Mouse (Mus musculus) ES-E14 (cell line): ENCODE measurements around the gene Psd4. TPM values are rescaled to one million over a fixed set of nuclear protein-coding genes. Genes with fewer than 3 reads are reported as not detected.
A peak's percentile ranks its signal among the peaks of the same experiment; 100 is the strongest.

Experiments used
- DNase-seq: peaks from one replicate; pipeline ENCODE4 v3.0.0-alpha.2; 2013; ENCODE audit warnings: low read depth, low spot score
- H3K27ac ChIP-seq: 2 replicates; pipeline ENCODE4 v1.5.1; 2012; ENCODE audit warnings: low read depth, mild to moderate bottlenecking, low read length, moderate library complexity, mixed read lengths; ENCODE audit not compliant: poor library complexity, insufficient read depth, severe bottlenecking
- H3K36me3 ChIP-seq: 2 replicates; pipeline ENCODE4 v1.6.1; 2012; ENCODE audit warnings: mild to moderate bottlenecking, low read length, moderate library complexity, mixed read lengths; ENCODE audit not compliant: control insufficient read depth, poor library complexity, insufficient read depth, severe bottlenecking
- H3K4me1 ChIP-seq, 2 experiments: fragments of 150-350 bp in 1 of 2; sonication (generic) in 1 of 2; 2 replicates each; pipeline ENCODE4 v1.6.1; 2012; ENCODE audit warnings: low read length in 2 of 2, mild to moderate bottlenecking in 1 of 2, mixed read lengths in 1 of 2; ENCODE audit not compliant: control insufficient read depth in 2 of 2, insufficient read depth in 2 of 2, poor library complexity in 1 of 2
- H3K4me3 ChIP-seq, 2 experiments: fragments of 150-350 bp in 1 of 2; sonication (generic) in 1 of 2; 2 replicates each; pipeline ENCODE4 v1.5.1; 2012; ENCODE audit warnings: low read length in 2 of 2, low read depth in 1 of 2, mild to moderate bottlenecking in 1 of 2, mixed read lengths in 1 of 2; ENCODE audit not compliant: insufficient read depth in 1 of 2, poor library complexity in 1 of 2, severe bottlenecking in 1 of 2
- H3K9ac ChIP-seq: 2 replicates; pipeline ENCODE4 v1.6.1; 2012; ENCODE audit warnings: low read depth, mild to moderate bottlenecking, low read length, mixed read lengths; ENCODE audit not compliant: poor library complexity, insufficient read depth, severe bottlenecking
- H3K9me3 ChIP-seq: fragments of 150-350 bp; sonication (generic); 2 replicates; pipeline ENCODE4 v1.6.1; 2012; ENCODE audit warnings: low read depth, mild to moderate bottlenecking, low read length; ENCODE audit not compliant: control insufficient read depth, insufficient read depth
- CHD2 ChIP-seq: IDR thresholded peaks from 2 replicates; pipeline ENCODE4 v1.6.1; 2014; ENCODE audit warnings: mild to moderate bottlenecking, low read depth, low read length, inconsistent platforms
- HCFC1 ChIP-seq: IDR thresholded peaks from 2 replicates; pipeline ENCODE4 v1.6.1; 2012; ENCODE audit warnings: low read length, inconsistent platforms, borderline replicate concordance; ENCODE audit not compliant: insufficient read depth
- MAFK ChIP-seq: IDR thresholded peaks from 2 replicates; pipeline ENCODE4 v1.6.1; 2014; ENCODE audit warnings: mild to moderate bottlenecking, low read depth, low read length, inconsistent platforms; ENCODE audit not compliant: insufficient read depth
- ZC3H11A ChIP-seq: IDR thresholded peaks from 2 replicates; pipeline ENCODE4 v1.6.1; 2012; ENCODE audit warnings: low read depth, mild to moderate bottlenecking, inconsistent platforms, low read length, borderline replicate concordance
- ZNF384 ChIP-seq: IDR thresholded peaks from 2 replicates; pipeline ENCODE4 v1.6.1; 2012; ENCODE audit warnings: low read depth, low read length, inconsistent platforms
- in situ Hi-C, 2 experiments: fragments of 600-800 bp; cut with MboI; formaldehyde crosslinking; loops; one replicate each; pipeline ENCODE4 v1.15.1; 2025; ENCODE audit warnings: low sequenced_read_pairs in 2 of 2, inconsistent platforms in 1 of 2; ENCODE audit not compliant: unreplicated experiment in 2 of 2
- total RNA-seq: library from RNA; depleted of rRNA; stranded (reverse); fragments of 300-350 nt; gene quantifications from 2 replicates; pipeline ENCODE4 v1.2.3, GENCODE M21; 2012

The Psd4 gene
- total RNA-seq, 1 experiment, result 8.3 TPM

DNA sequence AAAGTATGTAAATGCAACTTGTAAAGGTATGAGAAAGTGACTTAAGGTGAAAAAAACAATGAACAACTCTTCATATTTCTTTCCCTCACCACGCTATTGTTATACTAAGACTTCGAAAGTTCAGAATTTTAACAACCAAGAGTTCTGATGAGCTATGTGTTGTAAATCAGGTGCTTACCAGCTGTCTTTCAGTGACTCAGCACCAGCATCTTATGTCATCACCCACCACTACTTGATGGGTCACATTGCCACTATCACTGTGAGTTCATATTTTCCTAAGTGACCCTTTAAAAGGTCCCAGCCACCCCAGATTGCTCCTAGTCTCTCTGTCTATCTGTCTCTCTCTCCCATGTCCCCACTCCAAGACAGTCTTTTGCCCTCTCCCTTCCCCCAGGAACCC, 14.3 kb upstream of the Psd4 start:
- no peaks in the 10 kb centered on the region for H3K4me1 ChIP-seq
- no peaks in the 10 kb centered on the region for H3K9me3 ChIP-seq
- no peak overlapping the region for H3K9ac ChIP-seq
- TF ChIP-seq MAFK, result no peak
- no peak for TF ChIP-seq CHD2
- TF ChIP-seq ZNF384, result no peak
- TF ChIP-seq HCFC1, result no peak
- no peak for TF ChIP-seq ZC3H11A
- no peak overlapping the region for H3K27ac ChIP-seq
- no peaks in the 10 kb centered on the region for H3K36me3 ChIP-seq
- no peak for DNase-seq
- in situ Hi-C loops, result no loop called here
- H3K4me3 ChIP-seq, result no peak overlapping the region

DNA sequence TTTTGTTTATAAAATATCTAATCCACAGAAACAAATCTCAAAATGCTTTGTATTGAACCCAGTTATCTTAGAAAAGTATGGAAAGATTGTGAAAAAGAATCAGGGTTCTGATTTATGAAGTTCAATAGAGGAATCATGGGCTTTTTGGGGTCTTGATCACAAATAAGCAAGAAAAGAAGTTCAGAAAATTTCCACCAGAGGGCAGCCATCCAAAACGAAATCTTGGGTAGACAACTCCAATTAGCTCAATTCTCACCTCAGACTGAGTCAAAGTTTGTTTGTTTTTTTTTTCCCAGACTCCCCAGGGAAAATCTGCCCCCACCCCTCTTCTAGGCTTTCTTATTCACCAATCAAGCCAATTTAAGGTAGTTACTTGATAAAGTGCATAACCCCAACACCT, 9.7 kb upstream of the Psd4 start:
- H3K9me3 ChIP-seq, result no peaks in the 10 kb centered on the region
- DNase-seq, result peak; percentile 31
- H3K27ac ChIP-seq, result no peak overlapping the region
- TF ChIP-seq HCFC1 (no peak), ZC3H11A (peak; percentile 38; the same call in 1 of the 2 replicates)
- in situ Hi-C loops, result no loop called here
- no peak overlapping the region for H3K9ac ChIP-seq
- H3K4me1 ChIP-seq, result no peaks in the 10 kb centered on the region
- no peak overlapping the region for H3K4me3 ChIP-seq
- no peaks in the 10 kb centered on the region for H3K36me3 ChIP-seq

- no peak for DNase-seq
- in situ Hi-C loops, result no loop called here
- Histone ChIP-seq H3K4me3 (no peak overlapping the region), H3K36me3 (no peaks in the 10 kb centered on the region), H3K9ac (no peak overlapping the region), H3K27ac (no peak overlapping the region), H3K9me3 (no peaks in the 10 kb centered on the region), H3K4me1 (no peaks in the 10 kb centered on the region)
- TF ChIP-seq ZNF384, result no peak
- TF ChIP-seq CHD2, result no peak
- TF ChIP-seq MAFK, result no peak
Observed at GRCm38 (mm10) chr2:24359347-24359746, 8.0 kb upstream of the Psd4 start.

DNA sequence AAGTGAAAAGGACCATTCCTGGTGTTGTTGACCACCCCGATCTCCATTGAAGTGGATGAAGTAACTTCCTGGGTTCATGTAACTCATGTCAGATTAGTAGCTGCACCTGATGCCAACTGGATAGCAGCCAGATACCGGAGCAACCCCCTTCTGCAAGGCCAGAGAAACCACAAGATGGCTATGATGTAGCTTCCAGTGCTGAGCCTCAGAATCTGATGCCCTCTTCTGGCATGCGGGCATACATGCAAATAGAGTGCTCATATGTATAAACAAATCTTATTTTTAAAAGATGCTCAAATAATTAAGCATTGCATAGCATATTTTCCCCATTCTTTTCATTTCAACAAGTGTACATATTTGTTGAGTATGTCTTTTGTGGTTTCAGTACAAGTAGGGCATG, 3.6 kb upstream of the Psd4 start:
- in situ Hi-C loops, result no loop called here
- TF ChIP-seq ZC3H11A (no peak), ZNF384 (no peak), MAFK (no peak), CHD2 (no peak), HCFC1 (no peak)
- no peaks in the 10 kb centered on the region for H3K9me3 ChIP-seq

GRCm38 (mm10) chr2:24366214-24366975, 985 bp upstream of the Psd4 start:
- no peaks in the 10 kb centered on the region for H3K36me3 ChIP-seq
- no peak for DNase-seq
- no peak overlapping the region for H3K9ac ChIP-seq
- TF ChIP-seq CHD2, result no peak
- TF ChIP-seq MAFK, result no peak
- no peak for TF ChIP-seq HCFC1
- no peak for TF ChIP-seq ZC3H11A
- no peaks in the 10 kb centered on the region for H3K9me3 ChIP-seq
- in situ Hi-C loops, result no loop called here
- H3K4me1 ChIP-seq, result no peaks in the 10 kb centered on the region
- H3K4me3 ChIP-seq, result no peak overlapping the region
- no peak overlapping the region for H3K27ac ChIP-seq

More for the DNA sequence above, 3.6 kb upstream of the Psd4 start:
- Histone ChIP-seq H3K36me3 (no peaks in the 10 kb centered on the region), H3K9ac (no peak overlapping the region), H3K27ac (no peak overlapping the region), H3K4me3 (no peak overlapping the region), H3K4me1 (no peaks in the 10 kb centered on the region)
- DNase-seq, result no peak
